Mouse (Mus musculus): ENCODE data around the gene Tnpo1.

GRCm38 (mm10) chr13:98883774-98884173 is 42.4 kb downstream of the Tnpo1 start:
- TF ChIP-seq CTCF (IDR thresholded peaks at IDR 0.05; ENCODE audit: low read depth, low read length): no peak
- no peak for TF ChIP-seq POLR2A (IDR thresholded peaks at IDR 0.05; ENCODE audit: insufficient read depth, low read length)
